Mouse (Mus musculus) intestine, embryonic 15.5 days (tissue): ENCODE measurements around the gene Strbp. TPM values are rescaled to one million over a fixed set of nuclear protein-coding genes. Genes with fewer than 3 reads are reported as not detected.
"Not testable (repeated sequence)": the region's sequence is repeated elsewhere in the genome, so short reads cannot be mapped to it uniquely, and the experiment has no call there.

ENCODE experiments used
- ATAC-seq: fragments of 200-750 bp; cut with Nextera tagmentation; 2 replicates; pipeline ENCODE4 v1.8.0; 2017; ENCODE audit warnings: moderate TSS enrichment, moderate library complexity
- H3K27ac ChIP-seq: fragments of 300-500 bp; sonication (generic); 2 replicates; pipeline ENCODE4 v1.5.1; 2015; ENCODE audit warnings: mild to moderate bottlenecking, inconsistent platforms
- H3K27me3 ChIP-seq: fragments of 300-500 bp; sonication (generic); replicated peaks from 2 replicates; pipeline ENCODE4 v1.6.1; 2015; ENCODE audit warnings: inconsistent platforms
- H3K36me3 ChIP-seq: fragments of 300-500 bp; sonication (generic); 2 replicates; pipeline ENCODE4 v1.6.1; 2015; ENCODE audit warnings: inconsistent platforms
- H3K4me1 ChIP-seq: fragments of 300-500 bp; sonication (generic); replicated peaks from 2 replicates; pipeline ENCODE4 v1.6.1; 2015; ENCODE audit warnings: inconsistent platforms
- H3K4me2 ChIP-seq: fragments of 300-500 bp; sonication (generic); replicated peaks from 2 replicates; pipeline ENCODE4 v1.6.1; 2015; ENCODE audit warnings: mild to moderate bottlenecking, inconsistent platforms
- H3K4me3 ChIP-seq: fragments of 300-500 bp; sonication (generic); replicated peaks from 2 replicates; pipeline ENCODE4 v1.5.1; 2015; ENCODE audit warnings: inconsistent platforms
- H3K9ac ChIP-seq: fragments of 300-500 bp; sonication (generic); 2 replicates; pipeline ENCODE4 v1.6.1; 2015; ENCODE audit warnings: inconsistent platforms
- H3K9me3 ChIP-seq: fragments of 300-500 bp; sonication (generic); 2 replicates; pipeline ENCODE4 v1.6.1; 2016; ENCODE audit warnings: inconsistent platforms
- WGBS: fragments of 180-500 bp; shearing (Covaris S2); methylation state at CpG from one replicate; pipeline ENCODE4 v1.1.7; 2015; 5-methylcytosine and 5-hydroxymethylcytosine counted together
- polyA plus RNA-seq: library from polyadenylated mRNA; unstranded; fragments of >200 nt; fragmentation: Nextera tagmentation; extraction: Ambion mirVana; gene quantifications from 2 replicates; pipeline ENCODE4 v1.2.1, GENCODE M21; 2015

Gene Strbp
- polyA plus RNA-seq, 1 experiment from 2014 or later, result 37.0 TPM

DNA sequence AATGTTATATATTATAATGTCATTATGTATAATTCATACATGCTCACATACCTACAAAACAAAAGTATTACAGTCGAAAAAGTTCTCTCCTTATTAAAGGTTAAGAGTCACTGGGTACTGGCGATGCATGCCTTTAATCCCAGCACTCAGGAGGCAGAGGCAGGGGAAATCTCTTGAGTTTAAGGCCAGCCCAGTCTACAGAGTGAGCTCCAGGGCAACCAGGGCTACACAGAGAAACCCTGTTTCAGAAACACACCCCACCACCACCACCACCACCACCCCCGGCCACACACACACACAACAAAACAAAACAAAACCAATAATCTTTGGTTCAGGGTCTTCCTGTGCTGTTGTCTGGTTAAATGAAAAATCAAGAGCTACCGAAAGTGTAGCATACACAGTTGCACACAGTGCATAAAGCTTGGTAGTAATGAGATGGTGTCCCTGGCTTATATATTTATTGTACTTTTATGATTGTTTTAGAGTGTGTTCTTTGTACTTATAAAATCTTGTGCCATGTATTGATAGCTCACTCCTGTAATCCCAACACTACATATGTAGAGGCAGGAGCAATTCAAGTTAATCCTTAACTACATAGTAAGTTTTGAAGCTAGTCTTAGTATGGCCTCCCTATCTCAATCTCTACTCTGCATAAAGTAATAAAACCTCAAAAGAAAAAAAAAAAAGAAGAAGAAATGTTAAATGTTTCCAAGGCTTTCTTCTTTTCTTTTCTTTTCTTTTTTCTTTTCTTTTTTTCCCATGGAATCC is 192.3 kb downstream of the Strbp start:
- H3K9me3 ChIP-seq, result no peaks in the 10 kb centered on the region
- peaks cover 4% of the 10 kb centered on the region for H3K4me1 ChIP-seq
- peaks cover 4% of the 10 kb centered on the region; the same call in 1 of the 2 replicates for H3K36me3 ChIP-seq
- ATAC-seq, result peak; percentile 91
- no peaks in the 10 kb centered on the region for H3K27me3 ChIP-seq
- H3K4me2 ChIP-seq, result no peak overlapping the region
- 76% methylated on average over 4 of the region's 4 CpGs for WGBS
- no peak overlapping the region for H3K4me3 ChIP-seq
- 0 out of 2 replicates have a peak overlapping the region, but pooled peaks have one; percentile 36 for H3K27ac ChIP-seq
- H3K9ac ChIP-seq, result no peak overlapping the region

DNA sequence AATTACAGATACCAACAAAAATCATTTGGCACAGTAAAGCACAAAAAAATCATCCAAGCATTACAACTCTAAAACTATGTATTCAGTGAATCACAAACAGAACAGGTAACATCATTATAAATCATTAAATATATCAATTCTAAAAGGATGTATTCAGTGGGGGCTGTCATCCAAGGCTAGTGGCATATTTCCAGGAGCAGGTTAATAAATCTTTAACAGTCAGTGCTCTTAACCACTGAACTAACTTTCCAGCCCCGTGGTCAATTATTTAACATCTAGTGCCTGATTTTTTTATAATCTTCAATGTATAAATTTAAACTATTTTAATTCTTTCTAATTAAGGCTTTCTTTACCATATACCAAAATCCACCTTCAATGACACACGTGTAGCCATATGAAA is 197.8 kb downstream of the Strbp start:
- not testable (repeated sequence) for H3K9ac ChIP-seq, H3K27me3 ChIP-seq, H3K4me1 ChIP-seq, H3K27ac ChIP-seq, ATAC-seq, H3K4me2 ChIP-seq, H3K9me3 ChIP-seq, H3K36me3 ChIP-seq, H3K4me3 ChIP-seq
- 88% methylated on average over 2 of the region's 2 CpGs for WGBS

- no peak overlapping the region for H3K27ac ChIP-seq
- no peaks in the 10 kb centered on the region for H3K4me1 ChIP-seq
- 91% methylated on average over 4 of the region's 4 CpGs for WGBS
- ATAC-seq, result no peak
- 0 out of 2 replicates have a peak, but pooled peaks cover 14% of the 10 kb centered on the region for H3K36me3 ChIP-seq
- H3K9ac ChIP-seq, result no peak overlapping the region
- no peak overlapping the region for H3K4me3 ChIP-seq
- no peak overlapping the region for H3K4me2 ChIP-seq
- no peaks in the 10 kb centered on the region for H3K9me3 ChIP-seq
- no peaks in the 10 kb centered on the region for H3K27me3 ChIP-seq
Observed at GRCm38 (mm10) chr2:37497321-37497720, 206.3 kb downstream of the Strbp start.

- 85% methylated on average over 2 of the region's 2 CpGs for WGBS
- no peaks in the 10 kb centered on the region for H3K4me1 ChIP-seq
- H3K4me3 ChIP-seq, result no peak overlapping the region
- H3K4me2 ChIP-seq, result no peak overlapping the region
- no peak overlapping the region for H3K27ac ChIP-seq
- ATAC-seq, result no peak
- H3K9ac ChIP-seq, result no peak overlapping the region
- H3K27me3 ChIP-seq, result no peaks in the 10 kb centered on the region
- H3K36me3 ChIP-seq, result peaks cover 14% of the 10 kb centered on the region; the same call in 1 of the 2 replicates
- no peaks in the 10 kb centered on the region for H3K9me3 ChIP-seq
Observed at GRCm38 (mm10) chr2:37488956-37489355, 214.7 kb downstream of the Strbp start.

- Histone ChIP-seq H3K4me3 (no peak overlapping the region), H3K9ac (no peak overlapping the region), H3K9me3 (no peaks in the 10 kb centered on the region), H3K27ac (no peak overlapping the region), H3K4me2 (no peak overlapping the region), H3K36me3 (peaks cover 11% of the 10 kb centered on the region; the same call in 1 of the 2 replicates), H3K27me3 (no peaks in the 10 kb centered on the region), H3K4me1 (no peaks in the 10 kb centered on the region)
- no peak for ATAC-seq
Observed at GRCm38 (mm10) chr2:37486408-37486807, 217.3 kb downstream of the Strbp start.

DNA sequence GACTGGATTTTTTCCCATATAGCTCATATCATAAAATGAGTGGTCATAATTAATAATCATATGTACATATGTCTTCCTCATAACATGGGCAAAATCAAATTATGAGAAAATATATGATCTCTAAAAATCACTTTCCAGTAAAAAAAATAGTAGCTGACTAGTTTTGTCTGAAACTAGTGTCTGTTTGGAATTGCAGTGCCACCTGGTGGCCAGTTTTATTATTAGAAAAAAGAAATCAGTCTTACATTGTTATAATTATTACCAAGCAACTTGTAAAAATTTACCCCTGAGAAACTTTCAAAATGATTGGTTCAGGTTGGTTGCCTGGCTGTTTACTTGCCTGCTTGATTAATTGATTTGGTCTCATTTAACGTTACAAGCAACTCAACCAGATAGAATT is 218.3 kb downstream of the Strbp start:
- Histone ChIP-seq H3K4me3 (no peak overlapping the region), H3K27ac (no peak overlapping the region), H3K4me1 (no peaks in the 10 kb centered on the region), H3K9ac (no peak overlapping the region), H3K27me3 (no peaks in the 10 kb centered on the region), H3K36me3 (peaks cover 11% of the 10 kb centered on the region; the same call in 1 of the 2 replicates), H3K9me3 (no peaks in the 10 kb centered on the region), H3K4me2 (no peak overlapping the region)
- WGBS, result 83% methylated on average over 1 of the region's 1 CpGs
- ATAC-seq, result no peak

GRCm38 (mm10) chr2:37484165-37484564 is 219.5 kb downstream of the Strbp start:
- H3K36me3 ChIP-seq, result peaks cover 5% of the 10 kb centered on the region; the same call in 1 of the 2 replicates
- no peak for ATAC-seq
- H3K27ac ChIP-seq, result no peak overlapping the region
- no peak overlapping the region for H3K9ac ChIP-seq
- no peak overlapping the region for H3K4me3 ChIP-seq
- H3K27me3 ChIP-seq, result no peaks in the 10 kb centered on the region
- no peak overlapping the region for H3K4me2 ChIP-seq
- WGBS, result 73% methylated on average over 2 of the region's 2 CpGs
- H3K4me1 ChIP-seq, result no peaks in the 10 kb centered on the region
- no peaks in the 10 kb centered on the region for H3K9me3 ChIP-seq

DNA sequence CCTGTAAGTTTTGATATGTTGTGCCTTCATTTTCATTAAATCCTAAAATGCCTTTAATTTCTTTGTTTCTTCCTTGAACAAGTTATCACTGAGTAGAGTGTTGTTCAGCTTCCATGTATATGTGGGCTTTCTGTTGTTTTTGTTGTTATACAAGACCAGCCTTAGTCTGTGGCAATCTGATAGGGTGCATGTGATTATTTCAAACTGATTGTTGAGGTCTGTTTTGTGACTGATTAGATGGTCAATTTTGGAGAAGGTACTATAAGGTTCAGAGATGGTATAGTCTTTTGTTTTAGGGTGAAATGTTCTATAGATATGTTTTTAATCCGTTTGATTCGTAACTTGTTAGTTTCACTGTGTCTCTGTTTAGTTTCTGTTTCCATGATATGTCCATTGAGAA is 223.6 kb downstream of the Strbp start:
- 94% methylated on average over 2 of the region's 2 CpGs for WGBS
- Histone ChIP-seq H3K27ac (no peak overlapping the region), H3K9ac (no peak overlapping the region), H3K9me3 (no peaks in the 10 kb centered on the region), H3K36me3 (peaks cover 22% of the 10 kb centered on the region), H3K4me1 (no peaks in the 10 kb centered on the region), H3K4me3 (no peak overlapping the region), H3K4me2 (no peak overlapping the region), H3K27me3 (no peaks in the 10 kb centered on the region)
- ATAC-seq, result no peak

DNA sequence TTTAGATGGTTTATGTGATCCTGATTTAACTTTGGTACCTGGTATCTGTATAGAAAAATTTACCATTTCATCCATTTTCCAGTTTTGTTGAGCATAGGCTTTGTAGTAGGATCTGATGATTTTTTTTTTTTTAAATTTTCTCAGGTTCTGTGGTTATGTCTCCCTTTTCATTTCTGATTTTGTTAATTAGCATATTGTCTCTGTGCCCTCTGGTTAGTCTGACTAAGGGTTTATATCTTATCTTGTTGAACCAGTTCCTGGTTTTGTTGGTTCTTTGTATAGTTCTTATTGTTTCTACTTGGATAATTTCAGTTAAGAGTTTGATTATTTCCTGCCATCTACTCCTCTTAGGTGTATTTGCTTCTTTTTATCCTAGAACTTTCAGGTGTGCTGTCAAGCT is 224.1 kb downstream of the Strbp start:
- Histone ChIP-seq H3K4me1 (no peaks in the 10 kb centered on the region), H3K9me3 (no peaks in the 10 kb centered on the region), H3K4me3 (no peak overlapping the region), H3K9ac (no peak overlapping the region), H3K36me3 (peaks cover 22% of the 10 kb centered on the region), H3K27ac (no peak overlapping the region), H3K27me3 (no peaks in the 10 kb centered on the region), H3K4me2 (no peak overlapping the region)
- no peak for ATAC-seq

DNA sequence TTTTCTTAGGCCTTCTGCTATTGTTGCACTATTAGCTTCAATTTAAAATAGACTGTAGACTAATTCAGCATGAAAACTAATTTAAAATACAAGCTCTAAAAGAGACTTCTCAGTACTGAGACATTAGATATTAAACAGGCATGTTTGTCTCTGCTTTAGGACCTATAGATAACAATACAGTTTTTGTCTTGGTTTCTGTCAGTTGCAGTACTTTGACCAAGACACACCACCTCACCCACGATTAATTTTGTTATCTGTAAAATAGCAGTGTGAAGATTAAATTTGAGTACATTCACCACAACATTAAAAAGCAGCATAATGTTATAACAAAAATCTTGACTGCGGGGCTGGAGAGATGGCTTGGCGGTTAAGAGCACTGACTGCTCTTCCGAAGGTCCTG is 237.4 kb downstream of the Strbp start:
- Histone ChIP-seq H3K27ac (no peak overlapping the region), H3K9ac (no peak overlapping the region), H3K4me1 (no peaks in the 10 kb centered on the region), H3K4me2 (no peak overlapping the region), H3K9me3 (no peaks in the 10 kb centered on the region), H3K27me3 (no peaks in the 10 kb centered on the region), H3K36me3 (0 out of 2 replicates have a peak, but pooled peaks cover 2% of the 10 kb centered on the region), H3K4me3 (no peak overlapping the region)
- no peak for ATAC-seq
- WGBS, result 86% methylated on average over 4 of the region's 4 CpGs

DNA sequence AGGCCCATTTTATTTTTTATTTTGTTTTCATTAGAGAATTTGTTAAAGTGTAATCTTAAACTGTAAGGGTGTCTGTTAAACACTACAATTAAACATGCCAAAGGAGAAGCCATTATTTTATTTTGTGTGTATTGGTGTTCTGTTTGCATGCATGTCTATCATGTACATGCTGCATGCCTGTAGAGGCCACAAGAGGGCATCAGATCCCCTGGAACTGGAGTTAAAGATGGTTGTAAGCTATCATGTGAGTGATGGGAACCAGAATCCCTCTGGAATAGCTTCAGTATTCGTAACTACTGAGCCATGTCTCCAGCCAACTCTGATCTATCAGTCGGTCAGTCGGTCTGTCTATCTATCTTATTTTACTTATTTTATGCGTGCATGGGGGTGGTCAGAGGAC is 243.0 kb downstream of the Strbp start:
- WGBS, result 94% methylated on average over 4 of the region's 4 CpGs
- no peaks in the 10 kb centered on the region for H3K9me3 ChIP-seq
- H3K36me3 ChIP-seq, result no peaks in the 10 kb centered on the region
- no peak overlapping the region for H3K27ac ChIP-seq
- no peak overlapping the region for H3K9ac ChIP-seq
- no peaks in the 10 kb centered on the region for H3K27me3 ChIP-seq
- no peaks in the 10 kb centered on the region for H3K4me1 ChIP-seq
- no peak overlapping the region for H3K4me2 ChIP-seq
- no peak overlapping the region for H3K4me3 ChIP-seq
- ATAC-seq, result no peak

DNA sequence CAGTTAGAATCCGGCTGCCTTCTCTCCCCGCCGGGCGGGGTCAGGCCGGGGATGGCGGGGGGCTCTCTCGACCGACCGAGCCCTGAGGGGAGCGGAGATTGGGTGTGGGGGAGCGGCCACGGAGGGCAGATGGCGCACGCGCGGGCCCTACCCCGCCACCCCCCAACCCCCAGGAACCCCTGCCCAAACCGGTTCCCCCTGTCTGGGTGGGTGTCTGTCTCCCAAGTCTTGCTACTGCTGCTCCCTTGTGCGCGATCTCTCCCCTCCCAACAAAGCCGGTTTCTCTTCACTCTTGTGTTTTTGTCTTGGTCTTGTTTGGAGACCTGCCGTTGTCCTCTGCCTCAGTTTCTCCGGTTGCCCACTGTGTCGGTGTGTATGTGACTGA is 251.3 kb downstream of the Strbp start:
- H3K4me1 ChIP-seq, result peaks cover 5% of the 10 kb centered on the region; the same call in 1 of the 2 replicates
- H3K27me3 ChIP-seq, result no peaks in the 10 kb centered on the region
- peak overlapping the region; percentile 93 for H3K4me3 ChIP-seq
- H3K4me2 ChIP-seq, result peak overlapping the region; percentile 73
- H3K36me3 ChIP-seq, result no peaks in the 10 kb centered on the region
- H3K27ac ChIP-seq, result peak overlapping the region; percentile 86
- H3K9ac ChIP-seq, result peak overlapping the region; percentile 95
- no peaks in the 10 kb centered on the region for H3K9me3 ChIP-seq
- 0% methylated on average over 21 of the region's 24 CpGs for WGBS
- ATAC-seq, result peak; percentile 91
